Mouse (Mus musculus): Measurements from ENCODE around the gene Vps33b.

DNA sequence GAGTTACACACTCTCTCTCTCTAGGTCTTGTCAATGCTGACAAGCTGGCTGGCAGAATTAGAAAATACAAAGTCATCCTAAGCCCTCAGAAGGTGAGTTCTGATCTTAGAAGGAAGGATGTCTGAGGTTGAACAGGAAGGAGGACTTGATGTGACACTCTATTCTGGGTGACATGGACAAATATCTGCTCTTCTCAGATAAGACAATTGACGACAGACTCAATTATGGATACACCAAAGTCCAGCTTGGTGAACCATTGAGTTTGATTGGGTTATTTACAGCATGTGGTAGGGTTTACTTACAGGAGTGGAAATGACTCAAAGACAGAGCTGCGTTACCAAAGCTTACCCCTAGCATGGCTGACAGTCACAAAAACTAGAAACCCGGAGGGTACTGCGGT is 6.9 kb downstream of the Vps33b start:
- TF ChIP-seq CTCF (IDR thresholded peaks at IDR 0.05; ENCODE audit: borderline replicate concordance, extremely low read depth, insufficient read depth, insufficient read length): no peak
- no peak for TF ChIP-seq POLR2A (IDR thresholded peaks at IDR 0.05; ENCODE audit: borderline replicate concordance, extremely low read depth, insufficient read depth, insufficient read length, poor library complexity, severe bottlenecking)

All from brain, embryonic 14.5 days (tissue).